Mouse (Mus musculus) R1 (cell line): ENCODE data around the gene A730061H03Rik.

Experiments
- DNase-seq: peaks from one replicate; pipeline ENCODE4 v3.0.0-alpha.2; 2018; ENCODE audit warnings: low read depth, low spot score

A730061H03Rik gene

DNA sequence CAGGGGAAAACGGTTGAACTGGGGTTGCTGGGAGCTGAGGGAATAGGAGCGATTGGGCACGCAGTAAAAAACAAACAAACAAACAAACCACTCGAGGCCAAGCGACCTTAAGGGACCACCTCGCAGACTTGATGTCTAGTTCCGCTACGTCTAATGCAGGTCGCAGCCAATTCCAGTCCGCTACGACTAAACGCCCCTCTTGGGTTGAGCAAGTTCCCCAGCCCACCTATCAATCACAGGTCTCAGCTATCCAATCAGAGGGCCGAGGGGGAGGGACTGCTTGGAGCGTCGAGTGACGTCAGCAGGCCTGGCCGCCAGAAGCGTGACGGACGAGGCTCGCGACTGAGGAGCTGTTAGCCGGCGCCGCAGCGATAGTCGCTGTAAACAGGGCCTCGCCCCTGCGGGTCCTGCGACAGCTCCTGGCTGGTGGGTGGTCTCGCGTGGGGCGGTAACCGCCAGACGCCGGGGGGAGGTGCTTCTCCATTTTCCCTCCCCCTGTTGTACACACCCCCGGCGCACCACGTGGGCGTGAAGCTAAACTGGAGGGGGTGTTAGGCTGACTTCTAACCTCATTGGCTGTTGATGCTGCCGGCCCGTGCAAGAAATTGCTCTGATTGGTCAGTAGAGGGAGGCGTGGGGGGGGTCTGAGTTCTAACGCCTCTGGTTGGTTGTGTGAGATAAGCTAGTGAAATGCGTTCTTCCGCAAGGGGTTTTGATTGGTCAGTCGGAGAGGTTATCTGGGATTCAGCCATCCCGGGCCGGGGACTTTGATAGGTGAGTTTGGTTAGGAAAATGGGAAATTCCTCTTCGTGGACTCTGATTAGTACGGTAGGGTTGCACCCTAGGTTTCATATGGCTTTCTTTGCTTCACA, at the start of gene A730061H03Rik:
Gene A730061H03Rik (minus strand): TSS at position 205 of the 872 bp plus-strand sequence.
- DNase-seq, result peak; percentile 100

- DNase-seq, result no peak
These were observed 48.1 kb upstream of the A730061H03Rik start for GRCm38 (mm10) chr14:55608339-55608738.

GRCm38 (mm10) chr14:55605743-55606459, 45.7 kb upstream of the A730061H03Rik start:
- DNase-seq, result peak; percentile 54

GRCm38 (mm10) chr14:55604823-55605222, 44.6 kb upstream of the A730061H03Rik start:
- DNase-seq, result no peak

- DNase-seq, result peak; percentile 99
These were observed 43.7 kb upstream of the A730061H03Rik start for GRCm38 (mm10) chr14:55603633-55604576.

GRCm38 (mm10) chr14:55603271-55603632, 43.0 kb upstream of the A730061H03Rik start, which contains the start of gene Irf9:
Gene Irf9, plus strand, starts transcription at chr14:55603571.
- DNase-seq, result no peak

GRCm38 (mm10) chr14:55598521-55599390, 38.5 kb upstream of the A730061H03Rik start:
- no peak for DNase-seq

GRCm38 (mm10) chr14:55596036-55596690, 36.0 kb upstream of the A730061H03Rik start:
- no peak for DNase-seq

GRCm38 (mm10) chr14:55592226-55592625, 32.0 kb upstream of the A730061H03Rik start:
- DNase-seq, result no peak

- peak; percentile 99 for DNase-seq
These were observed 31.2 kb upstream of the A730061H03Rik start, which contains the start of gene Rnf31 for GRCm38 (mm10) chr14:55591331-55591891. Gene Rnf31, plus strand, starts transcription at chr14:55591708.

- DNase-seq, result peak; percentile 99
These were observed 30.6 kb upstream of the A730061H03Rik start, which contains the start of gene Psme2 for GRCm38 (mm10) chr14:55590748-55591330. Gene Psme2, minus strand, starts transcription at chr14:55591113.

- no peak for DNase-seq
These were observed 29.7 kb upstream of the A730061H03Rik start for GRCm38 (mm10) chr14:55589771-55590448.

GRCm38 (mm10) chr14:55589271-55589670, 29.1 kb upstream of the A730061H03Rik start:
- DNase-seq, result no peak

DNA sequence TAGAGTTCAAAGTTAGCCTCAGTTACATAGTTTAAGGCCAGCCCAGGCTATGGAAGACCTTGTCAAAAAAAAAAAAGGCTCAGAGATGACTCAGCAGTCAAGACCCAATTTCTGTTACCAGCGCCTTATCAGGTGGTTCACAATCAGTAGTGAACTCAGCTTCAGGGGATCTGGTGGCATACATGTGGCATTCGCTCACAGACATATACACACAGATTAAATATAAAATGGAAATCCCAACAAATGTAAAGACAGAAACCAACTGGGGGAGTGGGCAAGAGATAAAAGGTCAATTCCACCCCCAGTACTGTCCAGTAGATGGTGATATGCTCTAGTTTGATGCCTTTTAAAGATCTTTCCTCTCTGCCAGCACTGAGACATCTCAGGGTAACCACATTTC, 25.9 kb upstream of the A730061H03Rik start:
- DNase-seq, result no peak

GRCm38 (mm10) chr14:55585566-55585960, 25.4 kb upstream of the A730061H03Rik start:
- peak; percentile 27 for DNase-seq

DNA sequence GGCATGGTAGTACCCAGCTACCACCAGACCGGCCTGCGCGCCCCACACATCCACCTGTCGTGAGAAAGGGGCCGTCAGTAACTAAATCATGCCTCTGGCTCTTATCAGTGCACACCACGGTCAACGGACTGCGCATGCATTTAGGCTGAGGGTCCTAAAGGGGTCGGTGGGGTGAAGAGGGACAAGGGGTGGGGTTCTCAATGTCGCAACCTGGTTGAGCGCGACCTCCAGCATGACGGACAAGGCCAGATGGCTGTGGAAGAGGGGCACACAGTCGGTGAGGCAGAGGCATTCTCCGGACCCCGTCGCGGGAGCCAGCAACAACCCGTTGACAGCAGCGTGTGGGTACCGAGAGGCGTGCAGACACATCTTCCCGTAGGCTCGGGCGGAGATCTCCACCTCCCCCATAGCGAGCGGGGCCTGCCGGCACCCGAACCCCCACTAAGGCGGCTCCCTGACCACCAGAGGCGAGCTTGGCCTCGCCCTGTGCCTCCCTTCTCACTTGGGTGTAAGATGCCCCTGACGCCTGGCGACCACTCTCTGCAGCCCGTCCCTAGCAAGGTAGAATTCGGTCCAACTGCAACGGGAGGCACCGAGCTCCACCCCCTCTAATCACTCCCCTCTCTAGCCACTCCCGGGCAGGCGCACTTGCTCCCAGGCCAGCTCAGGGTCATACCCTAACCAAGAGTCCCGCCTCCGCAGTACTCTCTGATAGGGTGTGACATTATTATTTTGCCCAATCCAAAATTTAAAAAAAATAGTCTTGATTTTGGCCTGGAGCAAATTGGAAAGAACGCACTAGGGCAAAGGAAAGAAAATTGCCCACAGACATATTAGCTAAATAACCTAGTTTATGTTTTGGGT, 24.7 kb upstream of the A730061H03Rik start, which contains the start of gene Emc9:
Gene Emc9 (minus strand): TSS at position 601 of the 864 bp plus-strand sequence.
- DNase-seq, result peak; percentile 92

- no peak for DNase-seq
These were observed 24.1 kb upstream of the A730061H03Rik start for GRCm38 (mm10) chr14:55584303-55584701.
